Mouse (Mus musculus): ENCODE results near the gene Gpr156.
"Not testable (repeated sequence)": the region's sequence is repeated elsewhere in the genome, so short reads cannot be mapped to it uniquely, and the experiment has no call there.

Gpr156 gene

GRCm38 (mm10) chr16:37956076-37956676, 39.9 kb downstream of the Gpr156 start:
- no peak for DNase-seq (ENCODE audit: low read depth, low spot score)

DNA sequence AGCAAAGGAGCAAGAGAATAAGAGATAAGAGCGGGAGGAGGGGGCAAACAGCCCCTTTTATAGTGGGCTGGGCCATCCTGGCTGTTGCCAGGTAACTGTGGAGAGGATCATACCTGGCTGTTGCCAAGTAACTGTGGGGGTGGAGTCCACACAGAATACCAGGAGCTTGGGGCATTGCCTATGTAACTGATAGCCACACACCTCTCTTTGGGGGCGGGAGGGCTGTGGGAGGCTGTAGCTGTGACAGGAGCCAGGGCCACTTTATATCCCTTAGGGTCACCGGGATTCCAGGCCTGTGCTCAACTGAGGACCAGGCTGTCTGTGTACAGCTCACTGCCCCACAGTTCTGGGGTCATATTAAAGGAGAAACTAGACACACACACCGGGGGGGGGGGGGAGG, 40.5 kb downstream of the Gpr156 start:
- DNase-seq (ENCODE audit: low read depth, low spot score): no peak

DNA sequence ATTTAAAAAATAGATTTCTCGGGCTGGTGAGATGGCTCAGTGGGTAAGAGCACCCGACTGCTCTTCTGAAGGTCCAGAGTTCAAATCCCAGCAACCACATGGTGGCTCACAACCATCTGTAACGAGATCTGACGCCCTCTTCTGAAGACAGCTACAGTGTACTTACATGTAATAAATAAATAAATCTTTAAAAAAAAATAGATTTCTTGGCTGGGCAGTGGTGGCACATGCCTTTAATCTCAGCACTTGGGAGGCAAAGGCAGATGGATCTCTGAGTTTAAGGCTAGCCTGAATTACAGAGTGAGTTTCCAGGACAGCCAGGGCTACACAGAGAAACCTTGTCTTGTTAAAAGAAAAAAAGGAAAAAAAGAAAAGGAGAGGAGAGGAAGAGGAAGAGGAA, 46.4 kb downstream of the Gpr156 start:
- DNase-seq (ENCODE audit: low read depth, low spot score): not testable (repeated sequence)

- no peak for DNase-seq (ENCODE audit: low read depth, low spot score)
These were observed 47.3 kb downstream of the Gpr156 start for GRCm38 (mm10) chr16:37963331-37964281.

GRCm38 (mm10) chr16:37964380-37965070, 48.2 kb downstream of the Gpr156 start:
- DNase-seq (ENCODE audit: low read depth, low spot score): no peak

GRCm38 (mm10) chr16:37966871-37967270, 50.6 kb downstream of the Gpr156 start:
- no peak for DNase-seq (ENCODE audit: low read depth, low spot score)

GRCm38 (mm10) chr16:37967415-37967814, 51.1 kb downstream of the Gpr156 start:
- DNase-seq (ENCODE audit: low read depth, low spot score): peak; percentile 75

DNA sequence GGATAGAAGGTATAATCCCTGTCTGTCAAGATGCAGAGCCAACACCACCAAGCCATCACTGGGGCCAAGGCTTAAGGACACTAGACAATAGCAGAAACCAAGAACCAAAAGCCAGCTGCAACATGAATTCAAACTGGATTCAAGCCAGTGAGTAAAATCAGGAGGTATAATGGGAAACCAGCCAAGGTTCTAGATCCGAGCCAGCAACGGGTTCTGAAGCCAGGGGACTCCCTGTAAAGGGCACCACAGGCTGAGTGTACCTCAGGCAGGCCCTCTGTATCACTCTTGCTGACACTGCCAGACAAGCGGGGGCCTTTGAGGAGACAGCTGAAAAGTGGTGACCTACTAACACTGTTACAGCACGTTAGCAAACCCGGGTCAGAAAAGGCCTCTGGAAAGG, 55.2 kb downstream of the Gpr156 start:
- no peak for DNase-seq (ENCODE audit: low read depth, low spot score)

GRCm38 (mm10) chr16:37972357-37972756, 56.1 kb downstream of the Gpr156 start:
- peak; percentile 23 for DNase-seq (ENCODE audit: low read depth, low spot score)

- DNase-seq (ENCODE audit: low read depth, low spot score): not testable (repeated sequence)
These were observed 56.9 kb downstream of the Gpr156 start for GRCm38 (mm10) chr16:37973239-37973638.

DNA sequence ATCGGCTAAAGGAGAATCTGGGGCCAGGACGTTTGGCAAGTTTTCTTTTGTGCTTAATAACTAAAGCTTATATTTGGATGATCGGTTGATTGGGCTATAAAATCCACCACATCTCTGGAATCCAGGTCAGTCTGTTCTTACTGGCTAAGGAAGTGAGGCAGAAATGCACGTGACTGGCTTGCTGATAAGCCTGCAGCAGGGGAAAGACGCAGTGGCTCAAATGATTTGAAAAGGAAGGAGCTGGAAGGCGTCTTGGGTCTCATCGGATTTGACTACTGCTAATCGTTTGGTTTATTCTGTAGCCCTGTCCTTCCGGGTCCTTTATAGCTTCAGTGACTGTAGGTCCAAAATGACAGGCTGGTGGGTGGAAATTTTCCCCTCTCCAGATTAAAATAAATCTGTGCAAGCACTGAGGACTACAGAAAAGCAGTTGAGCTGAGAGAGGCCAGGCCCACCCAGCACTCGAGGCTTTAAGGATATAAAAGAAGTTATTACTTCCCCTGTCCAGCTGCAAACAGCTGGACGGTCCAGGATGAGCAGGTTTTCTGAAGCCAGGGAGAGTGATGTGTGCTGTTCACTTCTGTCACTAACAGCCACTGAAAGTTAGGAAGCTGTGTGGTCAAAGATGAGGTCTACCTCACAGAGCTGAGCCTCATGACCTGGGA, 57.7 kb downstream of the Gpr156 start:
- no peak for DNase-seq (ENCODE audit: low read depth, low spot score)

- peak; percentile 54 for DNase-seq (ENCODE audit: low read depth, low spot score)
These were observed 58.4 kb downstream of the Gpr156 start for GRCm38 (mm10) chr16:37974520-37975340.

DNA sequence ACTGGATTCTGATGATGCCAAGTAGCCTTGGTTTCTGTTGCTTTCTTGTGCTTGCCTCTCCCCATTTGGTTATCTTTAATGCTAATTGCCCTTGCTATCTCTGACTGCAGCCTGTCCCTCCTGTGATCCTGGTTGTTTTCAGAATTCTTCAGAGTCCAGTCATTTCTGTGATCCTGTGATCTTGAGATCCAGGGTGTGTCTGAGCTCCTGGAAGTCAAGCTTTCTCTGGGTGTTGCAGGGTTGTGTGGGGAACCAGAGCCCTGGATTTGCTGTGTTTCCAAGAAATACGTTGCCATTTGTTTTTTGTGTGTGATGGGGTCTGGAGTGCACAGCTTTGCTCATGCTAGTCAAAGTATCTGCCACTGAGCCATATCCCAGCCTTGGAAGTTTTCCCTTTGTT, 65.6 kb downstream of the Gpr156 start:
- no peak for DNase-seq (ENCODE audit: low read depth, low spot score)

GRCm38 (mm10) chr16:37988211-37988865, 72.0 kb downstream of the Gpr156 start:
- DNase-seq (ENCODE audit: low read depth, low spot score): no peak

DNA sequence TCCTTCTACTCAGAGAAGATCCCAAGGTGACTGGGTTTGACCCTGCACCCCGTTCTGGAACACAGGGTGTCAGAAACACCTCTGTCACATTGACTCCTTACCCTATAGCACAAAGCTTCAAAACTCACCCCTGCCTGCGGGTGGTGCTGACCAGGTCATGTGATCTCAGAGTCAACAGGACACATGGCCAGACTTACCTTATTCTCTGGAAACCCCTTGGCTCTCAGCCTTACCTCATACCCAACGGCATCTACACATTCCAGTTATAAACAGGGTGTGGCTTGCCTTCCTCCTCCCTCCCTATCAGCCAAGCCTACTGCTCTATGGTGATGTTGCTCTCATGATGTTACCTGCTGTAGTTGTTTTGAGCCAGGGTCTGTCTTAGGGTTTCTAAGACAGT, 73.5 kb downstream of the Gpr156 start:
- DNase-seq (ENCODE audit: low read depth, low spot score): no peak

DNA sequence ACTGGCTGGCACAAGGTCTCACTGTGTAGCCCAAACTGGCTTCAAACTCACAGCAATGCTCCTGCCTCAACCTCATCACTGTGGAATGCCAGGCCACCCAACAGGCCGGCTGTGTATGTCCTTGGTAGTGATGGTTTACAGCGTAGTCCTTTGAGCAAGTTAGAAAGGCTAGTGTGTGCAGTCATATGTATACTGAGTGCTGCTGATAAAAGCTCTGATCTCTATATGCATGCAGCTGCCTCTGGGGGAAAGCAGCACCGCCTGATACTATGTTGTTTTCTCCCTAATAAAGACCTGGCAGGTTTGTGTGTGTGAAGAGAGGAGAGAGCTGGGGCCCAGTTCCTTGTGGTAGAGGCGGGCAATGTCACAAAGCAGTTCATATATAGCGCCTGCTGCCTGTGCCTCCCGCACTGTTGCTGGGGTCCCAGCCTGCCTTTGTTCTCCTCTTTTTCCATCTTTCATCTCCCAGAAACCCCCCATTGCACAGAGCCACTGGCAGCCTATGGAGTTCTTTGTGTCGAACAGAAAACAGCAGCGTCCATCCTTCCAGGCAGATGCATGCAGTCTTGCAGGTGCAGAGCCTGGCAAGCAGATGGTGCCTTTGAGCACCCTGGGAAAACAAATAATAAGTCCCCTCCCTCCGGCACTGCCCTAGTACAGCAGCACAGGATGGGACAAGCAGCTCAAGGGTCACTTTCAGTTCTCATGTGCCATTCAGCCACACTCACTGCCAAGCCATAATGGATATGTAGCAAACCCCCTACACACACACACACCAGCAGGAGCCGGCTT, 74.5 kb downstream of the Gpr156 start:
- DNase-seq (ENCODE audit: low read depth, low spot score): no peak

- no peak for DNase-seq (ENCODE audit: low read depth, low spot score)
These were observed 76.5 kb downstream of the Gpr156 start for GRCm38 (mm10) chr16:37992806-37993205.

GRCm38 (mm10) chr16:37994647-37995046, 78.4 kb downstream of the Gpr156 start:
- peak; percentile 91 for DNase-seq (ENCODE audit: low read depth, low spot score)

- no peak for DNase-seq (ENCODE audit: low read depth, low spot score)
These were observed 81.5 kb downstream of the Gpr156 start for GRCm38 (mm10) chr16:37997771-37998170.

- no peak for DNase-seq (ENCODE audit: low read depth, low spot score)
These were observed 83.5 kb downstream of the Gpr156 start for GRCm38 (mm10) chr16:37999762-38000161.
